Mouse (Mus musculus): Measurements from ENCODE around the gene Nagk. TPM values are rescaled to one million over a fixed set of nuclear protein-coding genes. Genes with fewer than 3 reads are reported as not detected.
"Not testable (repeated sequence)": the region's sequence is repeated elsewhere in the genome, so short reads cannot be mapped to it uniquely, and the experiment has no call there.

Nagk gene
- polyA plus RNA-seq, 3 experiments from 2014 or later = 24.2 to 42.4 (median 38.8) TPM

- ATAC-seq = no peak
Observed at GRCm38 (mm10) chr6:83818996-83819395, 24.2 kb downstream of the Nagk start.

GRCm38 (mm10) chr6:83820727-83821515, 26.1 kb downstream of the Nagk start:
- ATAC-seq = no peak

GRCm38 (mm10) chr6:83821856-83822255, 27.1 kb downstream of the Nagk start:
- no peak for ATAC-seq

- peak; percentile 55 for ATAC-seq
Observed at GRCm38 (mm10) chr6:83830941-83831605, 36.3 kb downstream of the Nagk start.

GRCm38 (mm10) chr6:83831606-83832123, 36.9 kb downstream of the Nagk start, which contains the start of gene Paip2b:
Paip2b (minus strand) TSS chr6:83831741.
- peak; percentile 96 for ATAC-seq

GRCm38 (mm10) chr6:83832393-83832792, 37.6 kb downstream of the Nagk start:
- not testable (repeated sequence) for ATAC-seq

- ATAC-seq = no peak
Observed at GRCm38 (mm10) chr6:83836826-83837225, 42.0 kb downstream of the Nagk start.

- ATAC-seq = no peak
Observed at GRCm38 (mm10) chr6:83838046-83838445, 43.3 kb downstream of the Nagk start.

GRCm38 (mm10) chr6:83840086-83840485, 45.3 kb downstream of the Nagk start:
- ATAC-seq = no peak

GRCm38 (mm10) chr6:83844913-83845312, 50.1 kb downstream of the Nagk start:
- ATAC-seq = no peak

GRCm38 (mm10) chr6:83846141-83846540, 51.4 kb downstream of the Nagk start:
- no peak for ATAC-seq

GRCm38 (mm10) chr6:83849446-83849845, 54.7 kb downstream of the Nagk start:
- no peak for ATAC-seq

Other genes starting within 250 kb of the Nagk start
- gene Stambp, start 222.3 kb upstream of the Nagk start, polyA plus RNA-seq (2017; shearing (Covaris generic)) = 10 to 100 TPM; 30.8 to 48.3 (median 33.1) TPM
- not detected for gene Clec4f, start 138.8 kb upstream of the Nagk start, polyA plus RNA-seq (2017; shearing (Covaris generic))
- not detected for gene Cd207, start 117.1 kb upstream of the Nagk start, polyA plus RNA-seq (2017; shearing (Covaris generic))
- 1 to 10 TPM in 1 of 3 experiments, not detected in 2; 1.3 TPM for gene Vax2, start 83.7 kb upstream of the Nagk start, polyA plus RNA-seq (2017; shearing (Covaris generic))
- not detected for gene Atp6v1b1, start 52.0 kb upstream of the Nagk start, polyA plus RNA-seq (2017; shearing (Covaris generic))
- under 1 TPM in 1 of 3 experiments, not detected in 2; 0.29 TPM for gene Ankrd53, start 32.3 kb upstream of the Nagk start, polyA plus RNA-seq (2017; shearing (Covaris generic))
- gene Tex261, start 19.2 kb upstream of the Nagk start, polyA plus RNA-seq (2017; shearing (Covaris generic)) = 100 to 1,000 TPM in 1 of 3 experiments, 10 to 100 TPM in 2; 67.9 to 100 (median 91.6) TPM
- gene Paip2b, start 36.8 kb downstream of the Nagk start, polyA plus RNA-seq (2017; shearing (Covaris generic)) = 10 to 100 TPM; 19.6 to 30.8 (median 21.7) TPM
- gene Zfp638, start 72.1 kb downstream of the Nagk start, polyA plus RNA-seq (2017; shearing (Covaris generic)) = 100 to 1,000 TPM in 2 of 3 experiments, 10 to 100 TPM in 1; 90.8 to 175 (median 132) TPM
- gene Dysf, start 213.6 kb downstream of the Nagk start, polyA plus RNA-seq (2017; shearing (Covaris generic)) = not detected